Mouse (Mus musculus) thymus, adult 2 months (tissue): ENCODE results near the gene A930009A15Rik.

ENCODE experiments used
- CTCF ChIP-seq: fragments of 200-500 bp; IDR thresholded peaks from 2 replicates; pipeline ENCODE4 v1.5.1; 2012; ENCODE audit warnings: mild to moderate bottlenecking, control low read depth, low read length, moderate library complexity, borderline replicate concordance; ENCODE audit not compliant: control insufficient read depth, poor library complexity, insufficient read depth; ENCODE audit errors: extremely low read depth
- POLR2A ChIP-seq: fragments of 200-500 bp; IDR thresholded peaks from 2 replicates; pipeline ENCODE4 v1.6.1; 2012; ENCODE audit warnings: mild to moderate bottlenecking, low read length, control low read depth, moderate library complexity; ENCODE audit not compliant: control insufficient read depth, poor library complexity, insufficient read depth; ENCODE audit errors: extremely low read depth

DNA sequence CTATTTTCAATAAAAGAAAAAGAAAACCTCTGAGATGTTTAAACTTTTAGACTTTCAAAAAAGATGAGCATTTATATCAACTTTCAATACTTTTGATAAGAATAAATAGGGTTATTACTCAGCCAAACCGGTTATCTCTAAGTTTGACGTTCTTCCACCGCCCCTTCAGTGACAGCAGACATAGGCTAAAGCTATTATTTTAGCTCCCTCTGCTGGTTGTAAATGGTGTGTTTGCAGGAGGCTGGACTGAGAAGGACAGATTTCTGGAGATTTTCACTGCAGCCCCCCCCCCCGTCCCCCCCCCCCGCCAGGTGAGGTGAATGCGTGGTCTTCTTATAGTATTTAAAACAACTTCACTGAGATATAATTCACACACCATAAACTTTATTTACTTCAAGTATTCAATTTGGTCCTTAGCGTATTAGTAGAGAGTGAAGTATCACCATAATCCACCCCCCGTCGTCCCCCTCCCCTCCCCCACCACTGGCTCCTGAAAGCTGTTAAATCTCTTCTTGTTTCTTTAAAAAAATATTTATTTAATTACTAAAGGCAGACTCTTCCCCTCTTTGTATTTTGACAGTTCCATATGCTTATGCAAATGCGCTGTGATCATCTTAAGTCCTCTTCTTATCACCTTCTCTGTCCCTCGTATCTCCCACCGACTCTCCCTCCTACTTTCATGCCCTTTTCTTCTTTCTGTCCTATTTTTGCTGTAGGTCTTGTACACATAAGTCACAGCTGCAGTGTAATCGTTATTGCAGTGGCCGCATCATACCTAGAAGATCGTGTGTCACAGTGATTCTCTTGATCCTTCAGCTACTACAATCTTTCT, 47.9 kb downstream of the A930009A15Rik start:
- no peak for TF ChIP-seq CTCF
- no peak for TF ChIP-seq POLR2A
